Mouse (Mus musculus) cerebellum, adult (tissue): ENCODE data around the gene Ogg1.

ENCODE experiments used
- ATAC-seq: cut with Nextera tagmentation; 2 replicates; pipeline ENCODE4 v1.9.2; 2017; ENCODE audit warnings: mild to moderate bottlenecking, moderate library complexity, mixed read lengths; ENCODE audit not compliant: insufficient number of reproducible peaks, low FRiP score, low TSS enrichment

The Ogg1 gene

DNA sequence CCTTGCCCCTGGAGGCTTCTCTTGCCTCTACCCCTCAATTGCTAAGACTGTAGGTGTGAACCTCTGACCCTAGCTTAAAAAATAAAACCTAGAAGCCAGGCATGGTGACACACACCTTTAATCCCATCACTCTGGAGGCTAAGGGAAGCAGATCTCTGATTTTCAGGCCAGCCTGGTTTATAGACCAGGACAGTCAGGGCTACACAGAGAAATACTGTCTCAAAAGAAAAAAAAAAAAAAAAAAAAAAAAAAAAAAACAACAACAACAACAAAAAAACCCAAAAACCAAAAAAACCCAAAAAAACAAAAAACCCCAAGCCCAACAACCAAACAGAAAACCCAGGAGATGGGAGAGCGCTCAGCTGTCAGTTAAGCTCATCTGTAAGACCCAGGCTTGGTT, 40.8 kb downstream of the Ogg1 start:
- ATAC-seq, result no peak

DNA sequence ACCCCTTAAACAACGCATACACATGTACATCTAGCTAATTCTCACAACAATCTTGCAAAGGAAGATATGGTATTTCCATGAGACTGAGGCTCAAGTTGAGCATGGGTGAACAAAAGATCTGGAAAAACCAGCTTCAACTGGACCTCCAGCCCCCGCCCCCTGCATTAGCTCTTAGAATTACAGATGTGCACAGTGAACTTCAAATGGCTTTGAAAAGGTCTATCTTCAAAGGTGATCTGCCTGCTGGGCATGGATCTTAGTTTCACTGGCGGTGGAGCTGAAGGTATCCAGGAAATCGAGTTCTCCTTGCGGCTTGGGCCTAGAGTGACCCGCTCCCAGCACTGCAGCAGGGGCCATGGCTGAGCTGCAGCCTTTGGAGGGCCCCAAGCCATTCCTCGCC, 41.4 kb downstream of the Ogg1 start:
- no peak for ATAC-seq

DNA sequence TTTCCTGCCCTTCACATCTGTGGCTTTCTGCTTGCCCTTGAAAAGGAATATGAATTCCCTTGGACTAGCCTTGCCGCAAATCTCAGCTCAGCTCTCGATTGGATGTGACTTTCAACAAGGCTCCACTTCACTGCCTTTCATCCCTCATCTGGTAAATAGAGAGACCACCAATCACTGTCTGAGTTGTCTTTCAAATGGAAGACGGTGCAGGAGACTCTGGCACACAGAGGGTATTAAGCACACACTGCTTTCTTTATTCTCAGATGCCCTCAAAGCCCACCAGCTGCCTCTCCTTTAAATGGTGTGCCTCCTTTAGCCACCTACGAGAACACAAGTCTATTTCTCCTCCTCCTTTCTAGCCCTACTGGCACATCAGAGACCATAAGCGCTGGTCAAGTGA, 41.8 kb downstream of the Ogg1 start:
- ATAC-seq, result no peak

GRCm38 (mm10) chr6:113370194-113370929, 43.6 kb downstream of the Ogg1 start:
- no peak for ATAC-seq

DNA sequence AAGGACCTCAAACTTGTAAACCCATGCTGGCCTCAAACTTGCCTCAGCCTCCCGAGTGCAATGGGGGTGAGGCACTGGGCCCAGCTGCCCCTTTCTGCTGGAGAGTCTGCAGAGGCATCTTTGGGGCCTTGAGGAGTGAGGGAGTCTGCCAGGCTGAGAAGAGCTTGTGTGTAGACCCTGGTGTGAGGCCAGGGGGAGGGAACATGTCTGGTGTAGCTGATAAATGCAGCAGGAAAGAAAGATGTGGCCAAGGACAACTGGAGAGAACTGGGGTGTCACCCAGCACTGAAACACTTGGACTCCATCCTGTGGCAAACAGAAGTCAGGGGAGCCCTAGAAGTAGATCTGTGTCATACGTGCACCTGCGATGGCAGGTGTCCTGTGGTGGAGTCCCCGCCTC, 46.7 kb downstream of the Ogg1 start:
- ATAC-seq, result no peak

- ATAC-seq, result no peak
Observed at GRCm38 (mm10) chr6:113377172-113377495, 50.4 kb downstream of the Ogg1 start.

DNA sequence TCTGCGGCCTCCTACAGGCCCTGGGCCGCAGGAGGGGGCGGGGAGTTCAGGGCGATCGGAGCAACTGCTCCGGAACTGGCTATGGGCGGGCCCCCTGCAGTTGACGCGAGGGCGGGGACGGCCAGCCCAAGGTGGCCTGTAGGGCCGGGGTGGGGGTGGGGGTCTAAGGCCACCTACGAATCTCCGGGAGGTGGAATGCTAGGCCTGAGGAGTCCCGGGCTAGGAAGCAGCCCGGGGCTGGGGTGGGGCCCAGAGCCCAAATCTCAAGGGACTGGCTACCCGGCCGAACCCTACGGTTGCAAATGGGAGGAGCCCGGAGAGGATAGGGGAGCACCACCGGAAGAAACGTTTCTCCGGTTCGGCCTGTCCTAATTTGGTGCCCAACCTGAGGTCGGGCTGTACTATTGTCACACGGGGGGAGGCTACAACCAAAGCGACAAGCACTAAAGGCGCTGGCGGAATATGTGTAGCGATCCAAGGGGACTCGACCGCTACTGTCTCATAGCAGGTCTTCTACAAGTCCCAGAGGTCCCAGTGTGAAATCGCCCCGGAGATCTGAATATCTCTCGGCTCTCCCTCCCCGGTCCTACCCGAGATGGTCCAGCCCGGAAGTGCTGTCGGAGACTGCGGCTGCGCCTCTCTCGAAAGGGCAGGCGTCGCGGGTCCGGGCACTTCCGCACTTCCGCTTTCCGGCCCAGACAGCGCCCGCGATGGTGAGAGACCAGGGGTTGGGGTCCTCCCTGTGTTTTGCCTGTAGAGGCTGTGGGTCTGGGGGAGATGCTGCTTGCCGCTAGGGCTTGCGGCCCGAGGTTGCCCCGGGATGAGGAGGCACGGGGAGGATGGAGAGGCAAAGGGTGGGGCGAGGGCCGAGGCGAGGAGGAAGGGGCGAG, 51.0 kb downstream of the Ogg1 start, which contains the start of the genes Tada3 and Arpc4:
Gene Tada3 (minus strand): TSS at position 388 of the 890 bp plus-strand sequence.
Gene Arpc4 (plus strand): TSS at position 620 of the 890 bp plus-strand sequence.
- peak; percentile 93 for ATAC-seq

DNA sequence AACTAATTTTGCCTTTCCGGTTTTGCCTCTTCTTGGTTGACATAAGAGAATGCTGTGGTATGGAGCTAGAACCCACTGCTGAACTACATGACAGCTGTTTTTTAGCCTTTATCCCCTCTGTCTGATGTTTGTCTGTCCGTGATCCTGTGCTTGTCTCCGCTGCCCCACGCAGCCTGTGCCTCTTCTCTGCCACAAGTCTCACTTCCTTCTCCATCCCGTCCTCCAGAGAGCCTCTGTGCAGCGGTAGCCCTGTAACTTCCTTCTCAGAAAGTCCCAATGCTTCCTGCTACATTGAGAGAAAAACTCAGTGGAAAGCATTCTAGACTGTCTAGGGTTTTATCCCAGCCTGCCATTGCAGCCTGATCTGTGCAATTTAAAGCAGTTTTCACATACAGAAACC, 52.5 kb downstream of the Ogg1 start:
- no peak for ATAC-seq

DNA sequence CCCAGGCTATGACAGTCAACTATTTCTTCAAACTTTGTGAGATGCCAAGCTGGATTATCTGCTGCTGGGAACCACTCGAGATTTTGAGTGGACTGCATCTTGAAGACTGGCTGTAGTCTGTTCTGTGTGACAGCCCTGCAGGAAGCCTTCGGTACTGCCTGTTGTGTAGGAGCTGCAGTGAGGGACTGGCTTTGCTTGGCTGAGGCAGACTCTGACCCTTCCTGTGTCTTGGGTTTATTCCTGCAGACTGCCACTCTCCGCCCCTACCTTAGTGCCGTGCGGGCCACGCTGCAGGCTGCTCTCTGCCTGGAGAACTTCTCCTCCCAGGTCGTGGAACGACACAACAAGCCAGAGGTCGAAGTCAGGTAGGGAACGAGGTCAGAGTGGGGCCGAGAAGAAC, 53.7 kb downstream of the Ogg1 start:
- ATAC-seq, result no peak

- no peak for ATAC-seq
Observed at GRCm38 (mm10) chr6:113384351-113384927, 57.7 kb downstream of the Ogg1 start.
